Mouse (Mus musculus): ENCODE measurements around the gene Abca6. TPM values are rescaled to one million over a fixed set of nuclear protein-coding genes. Genes with fewer than 3 reads are reported as not detected.

Gene Abca6
- total RNA-seq (2022), result 1 to 10 TPM; 4.0 to 7.5 (median 6.2) TPM

DNA sequence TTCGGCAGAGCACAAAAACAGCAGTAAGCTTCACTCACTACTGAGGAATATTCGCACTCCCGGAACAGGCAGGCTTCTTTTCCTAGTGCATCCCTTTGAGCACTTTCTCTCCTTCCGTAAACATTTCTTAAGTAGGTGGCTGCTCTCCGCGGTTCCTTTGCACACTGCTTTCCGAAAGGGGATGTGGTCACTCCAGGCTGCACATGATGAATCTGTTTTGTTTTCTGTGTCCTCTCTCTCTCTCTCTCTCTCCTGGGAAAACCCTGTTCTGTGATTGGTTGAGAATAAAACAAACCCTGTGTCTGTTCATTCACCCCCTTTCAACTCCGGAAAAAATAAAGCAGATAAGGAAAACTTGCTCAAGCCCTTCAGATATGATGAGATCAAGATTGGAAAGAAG, at the start of gene Abca6:
Gene Abca6 (minus strand): TSS at position 243 of the 400 bp plus-strand sequence.
- DNase-seq (ENCODE audit: low spot score), result peak; percentile 63

DNA sequence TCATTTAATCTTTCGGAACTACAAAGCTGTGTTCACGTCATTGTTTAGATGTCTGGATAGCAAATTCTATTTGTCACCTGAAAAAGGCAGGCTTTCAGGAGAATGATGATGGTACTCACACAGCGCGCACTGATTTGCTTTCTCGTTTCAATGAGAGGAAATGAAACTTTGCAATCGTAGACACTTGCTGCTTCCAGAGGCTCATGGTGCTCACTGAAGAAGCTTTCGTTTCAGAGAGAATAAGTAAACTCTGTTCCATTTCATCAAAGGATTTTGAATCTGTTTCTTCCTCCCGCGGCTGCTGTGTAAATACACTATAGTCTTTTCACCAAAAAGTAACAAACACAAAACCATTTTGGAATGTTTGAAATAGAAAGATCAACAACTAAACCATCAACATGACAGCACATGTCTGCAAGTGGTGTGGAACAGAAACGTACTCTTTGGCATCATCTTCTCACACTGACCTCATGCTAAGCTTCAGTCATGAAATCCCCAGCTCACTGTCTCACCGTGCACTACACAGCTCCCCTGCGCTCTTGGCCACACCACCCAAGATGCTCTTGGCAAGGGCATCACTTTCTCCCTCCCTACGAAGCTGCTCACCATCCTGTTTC, 46.4 kb upstream of the Abca6 start:
- DNase-seq (ENCODE audit: low spot score), result no peak

DNA sequence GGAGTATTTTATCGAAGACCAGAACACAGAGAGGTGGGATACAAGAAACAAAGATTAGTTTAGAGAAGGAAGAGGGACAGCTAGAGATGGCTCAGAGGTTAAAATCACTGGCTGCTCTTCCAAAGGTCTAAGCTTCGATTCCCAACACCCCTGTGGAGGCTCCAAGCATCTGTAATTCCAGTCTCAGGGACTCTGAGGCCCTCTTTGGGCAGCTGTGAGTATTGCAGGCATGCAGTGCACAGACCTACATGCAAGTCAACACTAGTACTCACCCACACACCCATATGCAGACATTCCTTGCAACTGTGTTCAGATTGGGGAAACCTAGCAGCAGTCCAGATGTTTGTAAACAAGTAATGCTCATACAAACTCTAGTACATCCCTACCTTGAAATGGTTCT, 39.0 kb upstream of the Abca6 start:
- no peak for DNase-seq (ENCODE audit: low spot score)

DNA sequence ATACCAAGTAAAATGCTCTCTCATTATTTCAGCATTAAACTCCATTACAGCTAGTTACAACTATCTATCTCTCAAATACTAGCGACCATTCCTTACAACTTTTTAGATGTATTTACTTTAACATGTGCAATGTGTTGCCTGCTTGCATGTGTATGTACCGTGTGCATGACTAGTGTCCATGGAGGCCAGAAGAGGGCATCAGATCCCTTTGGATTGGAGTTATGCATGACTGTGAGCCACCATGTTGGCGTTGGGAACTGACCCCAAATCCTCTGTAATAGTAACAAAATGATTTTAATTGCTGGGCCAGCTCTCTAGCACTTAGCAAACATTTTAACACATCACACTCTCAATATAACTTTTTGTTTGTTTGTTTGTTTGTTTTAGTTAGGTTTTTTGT, 36.8 kb upstream of the Abca6 start:
- DNase-seq (ENCODE audit: low spot score), result no peak

DNA sequence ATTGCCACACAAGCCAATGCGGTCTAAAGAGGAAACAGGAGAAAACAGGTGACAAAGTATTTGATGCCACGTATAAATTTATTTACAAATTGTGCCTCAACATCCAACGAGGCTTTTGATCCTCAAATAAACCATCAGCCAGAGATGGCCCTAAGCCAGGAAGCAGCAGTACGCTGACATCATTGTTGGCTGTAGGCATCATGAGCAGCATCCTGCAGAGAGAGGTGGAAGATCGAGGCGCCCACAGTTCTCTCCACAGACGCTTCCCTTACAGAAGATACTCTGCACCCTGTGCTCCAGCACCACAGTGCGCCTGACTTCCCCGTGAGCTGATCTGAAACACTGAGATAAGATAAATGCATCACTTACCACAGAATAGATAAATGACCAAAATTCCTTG, 36.1 kb upstream of the Abca6 start:
- no peak for DNase-seq (ENCODE audit: low spot score)

DNA sequence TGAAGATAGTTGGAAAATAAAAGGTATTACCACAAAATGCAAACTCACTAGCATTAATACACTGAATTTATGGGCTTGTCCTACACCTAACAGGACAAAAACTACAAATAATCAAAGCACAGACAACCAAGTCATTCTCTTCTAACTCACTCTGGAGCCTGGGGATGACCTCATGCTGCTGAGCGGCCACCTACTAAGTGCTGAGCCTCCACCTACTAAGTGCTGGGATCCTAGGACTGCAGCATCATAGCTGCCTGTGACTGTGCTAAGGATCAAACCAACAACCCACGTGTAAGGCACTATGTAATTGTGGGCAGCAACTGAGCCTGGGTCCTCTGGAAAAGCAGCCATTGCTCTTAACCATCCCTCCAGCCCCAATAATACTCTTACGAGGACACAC, 34.8 kb upstream of the Abca6 start:
- no peak for DNase-seq (ENCODE audit: low spot score)

DNA sequence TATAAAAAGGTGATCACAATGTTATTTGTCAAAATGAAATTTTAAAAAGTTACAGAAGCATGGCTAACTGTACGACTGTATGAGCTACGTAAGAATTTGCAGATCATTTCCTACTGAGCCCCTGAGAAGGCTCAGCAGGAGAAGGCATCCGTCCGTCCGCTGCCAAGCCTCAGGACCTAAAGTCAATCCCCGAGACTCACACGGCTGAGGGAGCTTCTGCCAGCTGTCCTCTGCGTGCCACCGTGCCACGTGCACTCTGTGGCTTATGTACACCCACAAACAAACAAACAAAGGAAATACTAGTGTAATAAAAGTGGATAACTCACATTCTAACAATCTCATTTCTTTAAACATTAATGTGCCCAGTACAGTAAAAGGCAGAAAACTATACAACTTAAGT, 33.3 kb upstream of the Abca6 start:
- no peak for DNase-seq (ENCODE audit: low spot score)

DNA sequence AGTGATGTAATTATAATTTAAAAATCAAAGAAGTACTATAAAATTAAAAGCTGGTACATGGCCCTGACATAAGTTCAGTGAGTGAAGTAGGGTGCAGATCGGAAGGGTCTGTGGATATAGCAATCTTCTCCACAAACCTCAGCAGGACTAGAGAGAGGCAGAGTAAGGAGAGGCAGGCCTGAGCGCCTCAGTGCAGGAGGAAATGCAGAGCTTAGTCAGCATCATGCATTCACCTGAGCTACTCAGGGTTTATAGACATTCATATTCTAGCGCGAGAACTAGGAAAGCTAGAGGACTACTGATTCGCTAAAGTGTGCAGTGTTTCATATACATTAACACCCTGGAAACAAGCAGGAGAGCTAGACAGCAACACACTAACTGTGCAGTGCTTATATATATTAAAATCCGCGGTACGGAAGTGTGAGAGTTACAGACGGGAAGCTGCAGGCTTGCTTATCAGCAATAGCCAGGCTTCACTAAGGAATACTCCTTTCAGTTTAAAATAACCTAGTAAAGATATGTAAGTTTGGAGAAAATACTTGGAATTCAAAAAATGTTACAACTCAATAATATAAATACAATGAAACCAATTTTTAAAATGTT, 32.7 kb upstream of the Abca6 start:
- DNase-seq (ENCODE audit: low spot score), result no peak

DNA sequence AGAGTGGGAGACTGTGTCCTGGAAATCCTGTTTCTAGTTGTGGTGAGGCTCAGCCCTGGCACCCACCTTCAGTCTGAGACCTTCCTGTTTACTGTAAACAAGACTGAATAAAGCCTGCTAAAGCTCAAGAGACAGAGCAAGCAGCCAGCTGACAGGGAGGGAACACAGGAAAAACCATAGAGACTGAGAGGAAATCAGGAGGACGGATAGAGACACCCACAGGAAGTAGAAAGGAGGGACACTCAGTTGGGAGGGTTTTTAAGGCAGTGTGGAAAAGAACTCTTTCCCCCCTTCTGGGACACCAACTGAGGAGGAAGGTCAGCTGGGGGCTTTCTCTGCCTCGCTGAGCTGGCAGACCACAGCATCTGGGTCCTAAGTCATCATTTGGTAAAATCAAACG, 23.2 kb upstream of the Abca6 start:
- DNase-seq (ENCODE audit: low spot score), result no peak

DNA sequence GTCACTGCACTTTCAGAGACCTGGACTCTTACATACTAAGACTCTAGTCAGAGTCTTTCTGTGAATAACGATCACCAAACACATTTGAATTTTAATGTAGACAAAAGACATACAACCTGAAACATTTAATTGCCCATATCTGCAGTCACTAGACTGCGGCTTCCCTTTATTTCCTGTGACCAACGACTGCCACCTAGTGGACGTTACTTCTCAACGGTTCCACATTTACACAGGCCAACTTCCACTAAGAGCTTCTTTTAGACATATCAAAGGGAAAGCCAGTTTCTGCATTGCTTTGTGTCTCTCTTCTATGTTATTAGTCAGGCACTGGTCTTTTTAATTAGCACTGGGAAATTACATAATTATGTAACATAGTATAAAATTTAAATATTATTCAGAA, 20.2 kb upstream of the Abca6 start:
- peak; percentile 66 for DNase-seq (ENCODE audit: low spot score)

DNA sequence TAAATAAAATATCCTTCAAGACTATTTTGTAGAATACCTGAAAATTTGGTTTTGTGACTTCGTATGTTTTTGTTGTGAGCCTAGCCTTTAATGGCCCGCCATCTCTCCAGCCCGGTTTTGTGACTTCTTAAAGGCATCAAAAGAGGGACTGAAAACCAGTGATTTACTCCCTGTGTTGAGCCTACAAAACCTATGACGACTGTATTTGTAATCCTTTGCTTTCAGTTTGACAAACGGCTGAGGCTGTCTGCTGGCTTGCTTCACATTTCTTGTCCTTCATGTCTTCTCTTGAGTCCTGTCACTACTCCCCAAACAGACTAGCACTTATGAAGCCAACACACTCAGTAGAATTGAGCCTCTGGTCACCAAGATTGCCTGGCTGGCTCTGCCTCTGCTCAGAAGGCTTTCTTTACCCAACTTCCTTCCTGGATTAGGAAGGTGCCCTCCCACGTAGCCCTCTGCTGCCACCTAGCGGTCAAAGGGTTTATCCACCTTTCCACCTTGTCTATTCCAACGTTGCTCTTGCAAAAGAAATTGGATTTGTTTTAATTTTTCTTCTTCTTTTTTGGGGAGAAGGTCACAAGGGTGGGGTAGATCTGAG, 16.8 kb upstream of the Abca6 start:
- DNase-seq (ENCODE audit: low spot score), result peak; percentile 88

DNA sequence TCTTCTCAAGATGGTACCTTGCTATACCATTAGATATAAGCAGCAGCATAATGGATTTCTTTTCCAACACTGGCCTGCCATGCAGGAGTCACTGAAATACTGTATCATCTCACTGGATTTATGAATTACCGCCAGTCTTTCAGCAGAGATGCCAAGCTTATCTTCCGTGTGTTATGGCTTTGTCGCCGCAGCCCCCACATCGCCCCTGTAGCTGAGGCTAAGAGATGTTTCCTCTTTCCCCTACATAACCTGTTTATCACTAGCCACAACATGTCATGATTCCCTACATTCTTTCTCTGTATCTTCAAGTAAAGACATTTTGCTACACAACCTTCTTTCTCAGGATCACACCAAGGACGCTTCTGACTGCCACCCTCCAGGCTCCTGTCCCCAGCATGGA, 15.7 kb upstream of the Abca6 start:
- no peak for DNase-seq (ENCODE audit: low spot score)

DNA sequence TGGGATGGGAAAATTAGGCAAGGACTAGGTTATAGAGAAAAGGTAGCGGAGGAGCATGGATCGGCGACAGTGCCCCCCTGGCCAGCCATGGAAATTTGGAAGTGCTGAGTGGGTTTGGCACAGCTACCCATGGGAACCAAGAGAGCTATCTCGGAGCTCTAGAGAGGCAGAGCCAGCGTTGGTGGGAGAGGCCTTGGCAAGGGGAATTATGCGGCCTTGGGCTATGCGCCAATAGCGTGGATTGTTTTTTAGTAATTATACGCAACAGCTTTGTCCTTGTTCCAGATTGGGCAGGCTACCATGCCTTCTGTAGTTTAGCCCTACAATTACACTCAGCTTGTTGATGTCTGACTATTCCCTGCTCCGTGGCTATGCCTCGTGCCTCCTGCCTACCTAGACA, 15.2 kb upstream of the Abca6 start:
- DNase-seq (ENCODE audit: low spot score), result no peak

DNA sequence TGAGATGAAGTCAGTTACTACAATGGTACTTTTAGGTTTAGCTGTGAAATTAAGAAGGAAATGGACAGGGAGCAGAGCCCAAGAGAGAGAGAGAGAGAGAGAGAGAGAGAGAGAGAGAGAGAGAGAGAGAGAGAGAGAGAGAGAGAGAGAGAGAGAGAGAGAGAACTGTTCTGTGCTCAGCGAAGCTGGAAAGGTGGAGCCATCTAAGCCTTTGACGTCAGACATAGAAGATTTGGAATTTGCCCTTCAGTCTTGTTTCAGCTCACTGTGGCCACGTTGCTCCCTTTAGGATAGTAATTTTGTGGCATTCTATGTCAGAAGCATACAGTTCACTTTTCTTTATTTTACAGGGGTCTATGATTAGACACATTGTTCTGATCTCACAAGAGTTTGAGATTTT, 10.3 kb upstream of the Abca6 start:
- no peak for DNase-seq (ENCODE audit: low spot score)

DNA sequence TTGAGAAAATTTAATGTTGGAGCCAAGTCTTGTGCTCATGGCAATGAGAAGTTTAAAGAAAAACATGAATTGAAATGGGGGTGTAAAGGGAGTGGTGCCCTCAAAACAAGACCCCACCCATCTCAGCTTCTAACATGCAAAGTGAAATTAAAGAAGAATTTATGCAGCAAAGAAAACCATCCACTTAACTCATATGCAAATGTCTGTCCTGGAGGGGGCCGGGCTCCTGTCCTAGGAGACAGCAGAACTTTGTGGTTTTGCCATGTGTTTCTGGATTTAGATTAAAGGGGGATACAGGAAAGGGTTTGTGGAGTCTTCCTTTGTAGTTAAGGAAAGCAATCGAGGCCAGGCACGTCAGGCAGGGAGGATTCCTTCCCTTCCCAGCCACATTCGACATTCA, 6.3 kb upstream of the Abca6 start:
- DNase-seq (ENCODE audit: low spot score), result no peak

DNA sequence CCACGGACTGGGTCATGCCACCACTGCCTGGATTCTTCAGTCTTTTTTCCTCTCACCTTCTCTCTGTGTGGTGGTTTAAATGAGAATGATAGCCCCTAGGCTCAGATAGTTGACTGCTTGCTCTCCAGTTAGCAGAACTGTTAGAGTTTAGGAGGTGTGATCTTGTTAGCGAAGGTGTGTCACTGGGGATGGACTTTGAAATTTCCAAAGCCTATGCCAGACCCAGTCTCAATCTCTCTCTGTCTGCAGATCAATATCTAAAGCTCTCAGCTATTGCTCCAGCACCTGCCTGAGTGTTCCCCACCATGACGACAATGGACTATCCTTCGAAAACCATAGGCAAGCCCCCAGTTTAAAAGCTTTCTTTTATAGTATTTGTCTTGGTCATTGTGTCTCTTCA, 5.5 kb upstream of the Abca6 start:
- DNase-seq (ENCODE audit: low spot score), result no peak

DNA sequence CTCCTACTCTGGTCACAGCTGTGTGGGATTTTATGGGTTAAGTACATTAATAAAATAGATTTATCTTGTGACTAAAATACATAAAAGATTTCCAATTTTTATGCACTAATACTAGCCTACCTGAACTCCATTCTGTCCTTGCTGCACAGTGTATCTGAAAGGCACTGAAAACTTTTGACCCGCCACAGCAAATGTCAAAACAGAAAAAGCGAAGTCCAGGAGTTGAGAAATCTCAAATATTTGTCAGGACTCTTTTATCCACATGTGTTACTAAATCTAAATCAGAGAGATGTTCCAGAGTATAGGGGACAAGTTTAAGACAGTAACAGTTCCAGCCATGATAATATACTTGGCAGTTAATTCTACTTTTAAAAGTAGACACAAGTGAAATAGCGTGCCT, 680 bp upstream of the Abca6 start:
- DNase-seq (ENCODE audit: low spot score), result no peak

DNA sequence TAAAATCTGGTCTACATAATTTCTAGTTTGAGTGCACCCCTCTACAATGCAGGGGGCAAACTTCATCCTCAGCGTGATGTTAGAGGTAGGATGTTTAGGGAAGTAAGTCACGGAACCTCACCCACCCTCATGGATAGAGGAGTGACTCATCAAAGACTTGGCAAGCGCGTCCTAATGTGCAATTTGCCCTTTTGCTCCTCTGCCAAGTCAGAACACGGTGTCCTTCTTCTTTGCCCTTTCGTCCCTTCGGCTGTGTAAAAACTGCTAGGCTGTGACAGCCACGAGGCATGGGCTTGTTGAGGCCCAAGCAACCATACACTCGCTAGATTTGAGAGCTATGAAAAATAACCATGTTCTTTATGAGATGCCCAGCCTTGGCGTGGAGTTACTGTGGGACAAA, 6.8 kb downstream of the Abca6 start:
- DNase-seq (ENCODE audit: low spot score), result peak; percentile 27

DNA sequence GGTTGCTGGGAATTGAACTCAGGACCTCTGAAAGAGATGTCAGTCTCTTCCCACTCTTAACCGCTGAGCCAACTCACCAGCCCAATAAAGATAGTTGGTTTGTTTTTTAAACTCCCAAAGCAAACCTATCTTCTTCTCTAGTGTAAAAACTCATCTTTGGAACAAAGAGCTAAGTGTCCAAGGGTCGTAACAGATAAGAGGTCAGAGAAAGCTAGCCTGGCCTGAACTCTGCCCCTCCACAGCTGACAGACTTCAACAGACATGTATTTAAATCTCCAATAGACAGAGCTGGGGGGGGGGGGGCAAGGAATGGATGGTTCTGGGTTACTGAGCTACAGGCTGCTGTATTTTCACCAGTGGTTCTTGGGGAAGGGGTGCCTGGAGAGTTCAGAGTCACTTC, 14.1 kb downstream of the Abca6 start:
- no peak for DNase-seq (ENCODE audit: low spot score)

DNA sequence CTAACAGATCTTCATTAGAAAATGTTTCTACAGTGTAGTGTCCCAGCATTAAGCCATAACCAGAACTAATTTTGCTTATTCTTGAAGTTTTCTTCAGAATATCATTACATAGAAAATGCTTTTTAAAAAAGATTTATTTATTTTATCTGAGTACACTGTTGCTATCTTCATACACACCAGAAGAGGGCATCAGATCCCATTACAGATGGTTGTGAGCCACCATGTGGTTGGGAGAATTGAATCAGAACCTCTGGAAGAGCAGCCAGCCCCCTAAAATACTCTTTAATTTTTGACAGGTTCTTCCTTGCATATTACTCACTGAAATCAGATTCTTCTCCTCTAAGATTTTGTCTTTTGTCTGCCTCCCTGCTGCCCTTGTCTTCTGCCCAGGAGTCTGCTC, 18.6 kb downstream of the Abca6 start:
- DNase-seq (ENCODE audit: low spot score), result no peak

DNA sequence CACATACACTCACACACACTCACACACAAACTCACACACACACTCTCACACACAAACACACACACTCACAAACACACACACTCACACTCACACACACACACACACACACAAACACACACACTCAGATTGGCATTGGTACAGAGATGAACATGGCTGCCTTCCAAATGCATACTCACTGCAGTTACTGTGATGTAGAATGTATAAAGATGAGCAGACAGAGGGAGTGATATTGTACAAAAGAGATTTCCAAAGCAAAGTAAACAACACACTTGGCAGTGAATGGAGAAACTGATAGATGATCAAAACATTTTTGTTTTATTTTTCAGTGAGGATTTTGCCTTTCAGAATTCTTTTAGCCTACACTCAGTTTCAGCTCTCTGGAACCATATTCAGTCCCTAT, 34.5 kb downstream of the Abca6 start:
- DNase-seq (ENCODE audit: low spot score), result no peak

DNA sequence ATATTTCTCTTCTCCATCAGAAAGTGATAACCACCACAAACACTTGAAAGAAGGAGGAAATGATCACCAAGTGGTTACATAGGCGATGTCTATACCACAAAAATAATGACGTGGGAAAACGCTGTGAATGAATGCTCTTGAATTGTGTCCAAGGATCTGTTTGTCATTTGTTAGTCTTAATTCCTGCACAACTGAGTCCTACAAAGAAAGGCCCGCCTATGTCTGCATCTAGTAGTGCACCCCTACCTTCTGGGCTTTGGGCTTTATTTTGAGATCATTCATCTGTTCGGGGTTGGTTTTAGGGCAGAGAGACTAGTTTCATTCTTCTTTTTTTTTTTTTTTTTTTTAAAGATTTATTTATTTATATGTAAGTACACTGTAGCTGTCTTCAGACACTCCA, 47.6 kb downstream of the Abca6 start:
- DNase-seq (ENCODE audit: low spot score), result no peak

DNA sequence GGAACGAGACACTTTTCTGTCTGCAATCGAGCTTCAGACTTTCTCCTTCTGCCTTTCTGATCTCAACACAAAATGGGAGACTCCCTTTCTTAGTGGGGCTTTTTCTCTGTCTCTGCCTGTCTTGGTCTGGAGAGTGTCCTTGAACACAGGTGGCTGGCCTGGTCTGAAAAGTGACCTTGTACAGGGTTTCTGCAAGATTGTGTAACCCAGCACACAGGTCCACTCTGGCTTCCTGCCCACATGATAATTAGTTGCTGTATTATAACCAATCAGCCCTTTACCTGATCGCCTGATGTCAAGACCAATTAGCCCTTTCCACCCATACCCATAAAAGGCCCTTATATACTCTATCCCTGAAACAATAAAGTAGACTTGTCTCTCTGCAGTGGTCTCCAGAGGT, 52.7 kb downstream of the Abca6 start:
- DNase-seq (ENCODE audit: low spot score), result no peak
